In the genomic region with DNA sequence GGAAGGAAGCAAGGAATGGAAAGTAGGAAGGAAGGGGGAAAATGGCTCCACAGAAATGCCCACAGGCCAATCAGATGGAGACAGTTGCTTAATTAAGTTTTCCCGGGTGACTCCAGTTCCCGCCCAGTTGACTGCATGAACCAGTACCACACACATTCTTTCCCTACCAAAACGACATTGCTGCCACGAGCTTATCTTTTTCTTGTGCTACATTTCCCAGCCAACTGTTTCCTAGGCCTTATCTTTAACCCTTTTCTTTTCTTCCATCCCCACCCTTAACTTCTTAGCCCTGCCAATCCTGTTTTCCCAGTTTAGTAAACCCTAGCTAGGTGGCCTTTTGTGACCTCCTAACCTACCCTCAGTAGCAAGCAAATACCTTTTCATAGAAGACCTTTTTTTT, we compare ENCODE assay signal across 13 mouse cellular contexts. TPM values are rescaled to one million over a fixed set of nuclear protein-coding genes. Genes with fewer than 3 reads are reported as not detected.
A peak's percentile ranks its signal among the peaks of the same experiment; 100 is the strongest.
DNase-seq lines count a peak whose midpoint lies in the region; ATAC-seq and TF ChIP-seq lines count a peak whose summit lies in the region.
"Had no signal": no experiment of that assay in that cellular context is flagged by ENCODE, and none has a peak within 500 bp of the region (broad histone marks: within the 10 kb centered on the region; RNA-seq: fewer than 3 reads in every experiment).

No protein-coding gene starts in this region.

- H3K4me1 ChIP-seq in heart, embryonic 15.5 days (replicated peaks), result peaks cover 28% of the 10 kb centered on the region
- H3K4me1 ChIP-seq in heart, adult 2 months (ENCODE audit: control insufficient read depth, insufficient read depth, low read length), result peaks cover 4% of the 10 kb centered on the region
- H3K4me1 ChIP-seq in ES-E14 (ENCODE audit: control insufficient read depth in 2 of 2, insufficient read depth in 2 of 2, low read length in 2 of 2, poor library complexity in 1 of 2), result peaks cover 0 to 3% of the 10 kb centered on the region in 2 experiments; a peak in 2 of 4 replicates
- H3K4me1 ChIP-seq in intestine, embryonic 16.5 days (ENCODE audit: control insufficient read depth, insufficient read depth, low read length), result peaks cover 6% of the 10 kb centered on the region; the same call in 1 of the 2 replicates
- no peaks in the 10 kb centered on the region for H3K4me1 ChIP-seq in forebrain, postnatal 0 days (ENCODE audit: insufficient read depth)
- H3K4me1 ChIP-seq: neural tube, embryonic 15.5 days had no signal

- TF ChIP-seq CTCF in heart, adult 2 months (IDR thresholded peaks at IDR 0.05), result no peak
- no peak for TF ChIP-seq CTCF in forebrain, postnatal 0 days (IDR thresholded peaks at IDR 0.05; ENCODE audit: low read depth)

- H3K9me3 ChIP-seq in heart, embryonic 15.5 days (replicated peaks), result no peaks in the 10 kb centered on the region
- H3K9me3 ChIP-seq in ES-E14 (ENCODE audit: control insufficient read depth, insufficient read depth, low read depth, low read length), result no peaks in the 10 kb centered on the region
- H3K9me3 ChIP-seq in intestine, embryonic 16.5 days (ENCODE audit: control insufficient read depth, low read length), result no peaks in the 10 kb centered on the region
- no peaks in the 10 kb centered on the region for H3K9me3 ChIP-seq in forebrain, postnatal 0 days (ENCODE audit: low read length)
- H3K9me3 ChIP-seq: neural tube, embryonic 15.5 days had no signal

- no peak for TF ChIP-seq POLR2A in heart, adult 2 months (IDR thresholded peaks at IDR 0.05; ENCODE audit: insufficient read depth, low read depth, low read length)

- H3K27ac ChIP-seq in heart, embryonic 15.5 days, result peak overlapping the region; percentile 43
- no peak overlapping the region for H3K27ac ChIP-seq in heart, adult 2 months
- no peak overlapping the region for H3K27ac ChIP-seq in ES-E14 (ENCODE audit: insufficient read depth, low read depth, low read length, poor library complexity, severe bottlenecking)
- H3K27ac ChIP-seq in intestine, embryonic 16.5 days (ENCODE audit: low read length), result peak overlapping the region; percentile 83
- H3K27ac ChIP-seq in forebrain, postnatal 0 days (ENCODE audit: low read depth, low read length), result no peak overlapping the region
- H3K27ac ChIP-seq: neural tube, embryonic 15.5 days had no signal

- no peak overlapping the region for H3K9ac ChIP-seq in heart, embryonic 15.5 days
- no peak overlapping the region for H3K9ac ChIP-seq in heart, adult 2 months (ENCODE audit: low read depth, low read length)
- H3K9ac ChIP-seq in ES-E14 (ENCODE audit: insufficient read depth, low read depth, low read length, poor library complexity, severe bottlenecking), result peak overlapping the region; percentile 17; the same call in 1 of the 2 replicates
- no peak overlapping the region for H3K9ac ChIP-seq in intestine, embryonic 16.5 days (ENCODE audit: low read depth, low read length)
- H3K9ac ChIP-seq in forebrain, postnatal 0 days, result no peak overlapping the region
- H3K9ac ChIP-seq: neural tube, embryonic 15.5 days had no signal

- no peaks in the 10 kb centered on the region for H3K36me3 ChIP-seq in heart, embryonic 15.5 days
- no peaks in the 10 kb centered on the region for H3K36me3 ChIP-seq in heart, adult 2 months (ENCODE audit: control insufficient read depth, insufficient read depth, low read length)
- H3K36me3 ChIP-seq in ES-E14 (ENCODE audit: control insufficient read depth, insufficient read depth, low read length, poor library complexity, severe bottlenecking), result no peaks in the 10 kb centered on the region
- H3K36me3 ChIP-seq in intestine, embryonic 16.5 days (ENCODE audit: control insufficient read depth, insufficient read depth, low read length), result no peaks in the 10 kb centered on the region
- H3K36me3 ChIP-seq in forebrain, postnatal 0 days (ENCODE audit: insufficient read depth), result no peaks in the 10 kb centered on the region
- H3K36me3 ChIP-seq: neural tube, embryonic 15.5 days had no signal

- intact Hi-C loops in heart, adult 2 months (cut with DNase I), result no loop called here

- no peak overlapping the region for H3K4me2 ChIP-seq in heart, embryonic 15.5 days
- H3K4me2 ChIP-seq in intestine, embryonic 16.5 days (ENCODE audit: low read depth, low read length), result no peak overlapping the region
- no peak overlapping the region for H3K4me2 ChIP-seq in forebrain, postnatal 0 days (ENCODE audit: low read depth)
- H3K4me2 ChIP-seq: neural tube, embryonic 15.5 days had no signal

- no peaks in the 10 kb centered on the region for H3K79me2 ChIP-seq in heart, adult 2 months (replicated peaks; ENCODE audit: control insufficient read depth, insufficient read depth, low read length)

- in situ Hi-C loops in ES-E14 (cut with MboI; ENCODE audit: low sequenced_read_pairs in 2 of 2, unreplicated experiment in 2 of 2), result no loop called here

- DNase-seq in heart, adult 2 months, result no peak
- DNase-seq in ES-E14 (ENCODE audit: low read depth, low spot score), result no peak
- DNase-seq in forebrain, postnatal 0 days, result no peak
- DNase-seq in cerebellum, adult 8-10 months, result no peak
- DNase-seq: adrenal gland, postnatal 10 days; gastrocnemius, postnatal 25 days; kidney, postnatal 10 days; thymus, postnatal 25 days had no signal

- 0 out of 2 replicates have a peak, but pooled peaks have one; percentile 25 for ATAC-seq in heart, embryonic 15.5 days (replicated peaks; ENCODE audit: insufficient number of reproducible peaks, insufficient read depth, low FRiP score, low read depth)
- peak; percentile 66 for ATAC-seq in intestine, embryonic 16.5 days
- peak; percentile 40; the same call in 1 of the 2 replicates for ATAC-seq in megakaryocyte-erythroid progenitor cell, adult 5-6 weeks (replicated peaks; ENCODE audit: low FRiP score, low TSS enrichment, poor library complexity, severe bottlenecking)
- no peak for ATAC-seq in forebrain, postnatal 0 days
- ATAC-seq: hindbrain, embryonic 16.5 days had no signal

- no peaks in the 10 kb centered on the region for H3K27me3 ChIP-seq in heart, embryonic 15.5 days
- no peaks in the 10 kb centered on the region for H3K27me3 ChIP-seq in heart, adult 2 months (ENCODE audit: control insufficient read depth, insufficient read depth, low read length)
- no peaks in the 10 kb centered on the region for H3K27me3 ChIP-seq in intestine, embryonic 16.5 days (replicated peaks; ENCODE audit: control insufficient read depth, insufficient read depth, low read length)
- H3K27me3 ChIP-seq in forebrain, postnatal 0 days (ENCODE audit: insufficient read depth, low read length), result no peaks in the 10 kb centered on the region
- H3K27me3 ChIP-seq: neural tube, embryonic 15.5 days had no signal

- 10% methylated on average over 4 of the region's 4 CpGs for WGBS in heart, embryonic 15.5 days
- 37% methylated on average over 4 of the region's 4 CpGs for WGBS in heart, adult 2 months
- 45% methylated on average over 4 of the region's 4 CpGs for WGBS in intestine, embryonic 16.5 days
- 74% methylated on average over 4 of the region's 4 CpGs for WGBS in forebrain, postnatal 0 days

- H3K4me3 ChIP-seq in heart, embryonic 15.5 days, result no peak overlapping the region
- H3K4me3 ChIP-seq in heart, adult 2 months, result no peak overlapping the region
- H3K4me3 ChIP-seq in ES-E14 (ENCODE audit: insufficient read depth in 1 of 2, low read depth in 1 of 2, low read length in 2 of 2, poor library complexity in 1 of 2, severe bottlenecking in 1 of 2), result 0 out of 4 replicates have a peak overlapping the region, but pooled peaks of 1 of the 2 experiments have one; percentile 16
- no peak overlapping the region for H3K4me3 ChIP-seq in intestine, embryonic 16.5 days (ENCODE audit: low read length)
- no peak overlapping the region for H3K4me3 ChIP-seq in forebrain, postnatal 0 days (ENCODE audit: low read depth, low read length)
- H3K4me3 ChIP-seq: neural tube, embryonic 15.5 days had no signal

- no peak for TF ChIP-seq EP300 in heart, adult 2 months (IDR thresholded peaks at IDR 0.05; ENCODE audit: insufficient read depth, low read depth, low read length)

TF ChIP-seq in ES-E14, 5 proteins besides CTCF, POLR2A, EP300 and RAD21:
- TF ChIP-seq ZNF384 (IDR thresholded peaks at IDR 0.05; ENCODE audit: low read depth, low read length), result no peak
- TF ChIP-seq HCFC1 (IDR thresholded peaks at IDR 0.05; ENCODE audit: borderline replicate concordance, insufficient read depth, low read length), result no peak
- TF ChIP-seq CHD2 (IDR thresholded peaks at IDR 0.05; ENCODE audit: low read depth, low read length), result no peak
- no peak for TF ChIP-seq MAFK (IDR thresholded peaks at IDR 0.05; ENCODE audit: insufficient read depth, low read depth, low read length)
- TF ChIP-seq ZC3H11A (IDR thresholded peaks at IDR 0.05; ENCODE audit: borderline replicate concordance, low read depth, low read length), result no peak
TF ChIP-seq in ES-E14: peak in this region for 0.

RNA-seq across cellular contexts. Expression of a gene that starts 7.9 kb away (rescaled TPM):
- polyA plus RNA-seq in heart, embryonic 15.5 days (2015; fragmentation: Nextera tagmentation; extraction: Ambion mirVana), result 16.7 and 18.1 TPM in 2 replicates
- 10 to 100 TPM; 16.9 to 17.8 TPM for total RNA-seq in heart, adult 2 months (2021)
- polyA plus RNA-seq in heart, adult 2 months (2012; rRNA removed), result 5.0 and 9.7 TPM in 2 replicates
- 58.7 and 62.3 TPM in 2 replicates for total RNA-seq in ES-E14 (2012; rRNA removed)
- 26.8 and 29.5 TPM in 2 replicates for polyA plus RNA-seq in intestine, embryonic 16.5 days (2015; fragmentation: Nextera tagmentation; extraction: Ambion mirVana)
- 15.0 and 15.9 TPM in 2 replicates for total RNA-seq in megakaryocyte-erythroid progenitor cell, adult 5-6 weeks (2014; fragmentation: Nextera tagmentation)
- total RNA-seq in megakaryocyte-erythroid progenitor cell, adult 5-6 weeks (2017), result 12.3 and 12.8 TPM in 2 replicates
- total RNA-seq in forebrain, postnatal 0 days (2014; rRNA removed), result 16.3 and 21.7 TPM in 2 replicates
- 2.7 and 5.3 TPM in 2 replicates for polyA plus RNA-seq in forebrain, postnatal 0 days (2015; fragmentation: Nextera tagmentation; extraction: Ambion mirVana)

Comparison
In these comparisons a context has a peak if more than half of its experiments do, and no peak if none do; other contexts are left out.
1. H3K27ac ChIP-seq: peak in heart, embryonic 15.5 days (single experiment) and intestine, embryonic 16.5 days (single experiment); none in heart, adult 2 months (single experiment), ES-E14 (single experiment) and forebrain, postnatal 0 days (single experiment).